Mouse (Mus musculus) midbrain, embryonic 16.5 days (tissue): ENCODE results near the gene Gm4767. TPM values are rescaled to one million over a fixed set of nuclear protein-coding genes. Genes with fewer than 3 reads are reported as not detected.
"Not testable (repeated sequence)": the region's sequence is repeated elsewhere in the genome, so short reads cannot be mapped to it uniquely, and the experiment has no call there.

Experiments used
- ATAC-seq: fragments of 200-750 bp; cut with Nextera tagmentation; 2 replicates; pipeline ENCODE4 v1.8.0; 2017; ENCODE audit warnings: moderate TSS enrichment
- H3K27ac ChIP-seq: fragments of 300-500 bp; sonication (generic); 2 replicates; pipeline ENCODE4 v1.5.1; 2014; ENCODE audit warnings: mild to moderate bottlenecking, low read length, mixed read lengths
- H3K27me3 ChIP-seq: fragments of 300-500 bp; sonication (generic); 2 replicates; pipeline ENCODE4 v1.6.1; 2014; ENCODE audit warnings: low read depth, low read length, mixed read lengths; ENCODE audit not compliant: control insufficient read depth, insufficient read depth
- H3K36me3 ChIP-seq: fragments of 300-500 bp; sonication (generic); 2 replicates; pipeline ENCODE4 v1.6.1; 2014; ENCODE audit warnings: mild to moderate bottlenecking, low read length, moderate library complexity, mixed read lengths; ENCODE audit not compliant: control insufficient read depth, insufficient read depth
- H3K4me1 ChIP-seq: fragments of 300-500 bp; sonication (generic); 2 replicates; pipeline ENCODE4 v1.6.1; 2014; ENCODE audit warnings: mild to moderate bottlenecking, low read length, mixed read lengths; ENCODE audit not compliant: control insufficient read depth, insufficient read depth
- H3K4me2 ChIP-seq: fragments of 300-500 bp; sonication (generic); 2 replicates; pipeline ENCODE4 v1.6.1; 2014; ENCODE audit warnings: mild to moderate bottlenecking, low read length, mixed read lengths
- H3K4me3 ChIP-seq: fragments of 300-500 bp; sonication (generic); 2 replicates; pipeline ENCODE4 v1.5.1; 2014; ENCODE audit warnings: low read depth, mild to moderate bottlenecking, low read length, moderate library complexity, mixed read lengths
- H3K9ac ChIP-seq: fragments of 300-500 bp; sonication (generic); 2 replicates; pipeline ENCODE4 v1.6.1; 2014; ENCODE audit warnings: low read depth, low read length, mixed read lengths
- H3K9me3 ChIP-seq: fragments of 300-500 bp; sonication (generic); replicated peaks from 2 replicates; pipeline ENCODE4 v1.6.1; 2014; ENCODE audit warnings: mild to moderate bottlenecking, low read length, mixed read lengths; ENCODE audit not compliant: control insufficient read depth, poor library complexity, severe bottlenecking
- WGBS: fragments of 180-500 bp; shearing (Covaris S2); extraction: QIAGEN DNeasy Blood & Tissue Kit; methylation state at CpG from one replicate; pipeline ENCODE4 v1.1.7; 2014; 5-methylcytosine and 5-hydroxymethylcytosine counted together
- polyA plus RNA-seq: library from polyadenylated mRNA; unstranded; fragments of >200 nt; fragmentation: Nextera tagmentation; extraction: Ambion mirVana; gene quantifications from 2 replicates; pipeline ENCODE4 v1.2.1, GENCODE M21; 2015

Gene Gm4767
- polyA plus RNA-seq = 3.7 and 3.8 TPM in 2 replicates

- H3K4me1 ChIP-seq, H3K27ac ChIP-seq, H3K4me3 ChIP-seq, H3K9ac ChIP-seq, H3K9me3 ChIP-seq, H3K4me2 ChIP-seq, ATAC-seq, H3K27me3 ChIP-seq, H3K36me3 ChIP-seq: not testable (repeated sequence)
- 36% methylated on average over 12 of the region's 20 CpGs for WGBS
These were observed at the start of gene Gm4767 for GRCm38 (mm10) chr10:81811899-81812298. Gene Gm4767, plus strand, starts transcription at chr10:81812186.

- ATAC-seq = peak; percentile 98
- WGBS = no CpG with 5 or more reads among the region's 43 CpGs
- H3K27ac ChIP-seq, H3K27me3 ChIP-seq, H3K4me1 ChIP-seq, H3K36me3 ChIP-seq, H3K9ac ChIP-seq, H3K4me3 ChIP-seq, H3K9me3 ChIP-seq, H3K4me2 ChIP-seq: not testable (repeated sequence)
These were observed 41.2 kb upstream of the Gm4767 start, which contains the start of gene Gm3055 for GRCm38 (mm10) chr10:81770506-81771403. Gene Gm3055, minus strand, starts transcription at chr10:81771161.

GRCm38 (mm10) chr10:81771404-81771777 lies 40.6 kb upstream of the Gm4767 start:
- ATAC-seq = peak; percentile 49; the same call in 1 of the 2 replicates
- no CpG with 5 or more reads among the region's 3 CpGs for whole genome bisulfite sequencing
- not testable (repeated sequence) for H3K9ac ChIP-seq

DNA sequence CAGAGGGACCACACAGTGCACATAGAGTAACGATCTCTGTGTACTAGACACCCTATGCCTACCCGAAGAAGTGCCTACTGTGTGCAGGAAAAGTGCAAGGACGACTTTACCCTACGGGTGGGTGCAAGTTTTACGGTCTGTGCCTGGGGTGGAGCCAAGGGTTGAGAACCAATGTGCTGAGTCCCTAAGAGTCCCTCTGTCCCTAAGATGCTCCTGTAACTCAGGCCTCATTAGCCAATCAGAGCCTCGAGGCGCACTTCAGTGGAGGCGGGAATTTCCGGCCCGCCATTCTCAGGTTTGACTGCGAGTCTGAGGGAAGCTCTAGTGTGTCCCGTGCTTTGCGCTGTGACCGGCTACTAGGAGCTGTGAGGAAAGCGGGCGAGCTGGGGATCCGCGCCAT lies 34.2 kb downstream of the Gm4767 start:
- not testable (repeated sequence) for H3K36me3 ChIP-seq, H3K4me1 ChIP-seq, H3K4me2 ChIP-seq, H3K4me3 ChIP-seq, H3K9ac ChIP-seq, H3K9me3 ChIP-seq, H3K27me3 ChIP-seq, ATAC-seq, H3K27ac ChIP-seq
- WGBS = no CpG with 5 or more reads among the region's 18 CpGs

More at GRCm38 (mm10) chr10:81771404-81771777, 40.6 kb upstream of the Gm4767 start:
- not testable (repeated sequence) for H3K4me1 ChIP-seq, H3K36me3 ChIP-seq, H3K4me3 ChIP-seq, H3K27ac ChIP-seq, H3K27me3 ChIP-seq, H3K4me2 ChIP-seq, H3K9me3 ChIP-seq

GRCm38 (mm10) chr10:81863409-81864407 lies 51.7 kb downstream of the Gm4767 start, which contains the start of gene Gm32687:
Gene Gm32687, plus strand, starts transcription at chr10:81863934.
- not testable (repeated sequence) for H3K9me3 ChIP-seq, H3K27ac ChIP-seq, H3K9ac ChIP-seq, H3K27me3 ChIP-seq, H3K4me2 ChIP-seq, H3K4me3 ChIP-seq, H3K36me3 ChIP-seq, H3K4me1 ChIP-seq
- 34% methylated on average over 4 of the region's 49 CpGs for WGBS
- peak; percentile 100 for ATAC-seq

Other genes with a start within 250 kb of the Gm4767 start
- gene Tle2, start 237.6 kb upstream of the Gm4767 start, polyA plus RNA-seq = 39.0 and 54.8 TPM in 2 replicates
- gene Tle6, start 211.1 kb upstream of the Gm4767 start, polyA plus RNA-seq = 4.3 and 5.2 TPM in 2 replicates
- gene BC025920, start 205.9 kb upstream of the Gm4767 start, polyA plus RNA-seq = 1.9 and 2.0 TPM in 2 replicates
- 51.3 and 52.3 TPM in 2 replicates for gene Sirt6, start 184.4 kb upstream of the Gm4767 start, polyA plus RNA-seq
- gene Ankrd24, start 183.6 kb upstream of the Gm4767 start, polyA plus RNA-seq = 18.4 and 18.6 TPM in 2 replicates
- gene Gm10778, start 163.1 kb upstream of the Gm4767 start, polyA plus RNA-seq = 6.8 and 7.0 TPM in 2 replicates
- 16.0 and 19.6 TPM in 2 replicates for gene Zfp433, start 107.4 kb upstream of the Gm4767 start, polyA plus RNA-seq
- gene Gm3055, start 41.0 kb upstream of the Gm4767 start, polyA plus RNA-seq = 18.0 and 20.3 TPM in 2 replicates
- gene Gm32687, start 51.7 kb downstream of the Gm4767 start, polyA plus RNA-seq = 9.1 and 10.8 TPM in 2 replicates
- 7.4 and 8.2 TPM in 2 replicates for gene Zfp781, start 118.3 kb downstream of the Gm4767 start, polyA plus RNA-seq
- gene Zfp873, start 235.9 kb downstream of the Gm4767 start, polyA plus RNA-seq = 16.2 and 17.4 TPM in 2 replicates